Mouse (Mus musculus) neural tube, embryonic 11.5 days (tissue): ENCODE measurements around the gene Fbxo4. TPM values are rescaled to one million over a fixed set of nuclear protein-coding genes. Genes with fewer than 3 reads are reported as not detected.

ENCODE experiments used
- polyA plus RNA-seq: library from polyadenylated mRNA; unstranded; fragments of >200 nt; fragmentation: Nextera tagmentation; extraction: Ambion mirVana; gene quantifications from 2 replicates; pipeline ENCODE4 v1.2.1, GENCODE M21; 2014

Fbxo4 gene
- polyA plus RNA-seq, 1 experiment from 2014 or later, result 4.8 TPM

Other genes with a start within 250 kb of the Fbxo4 start
- gene AW549877, start 16.2 kb upstream of the Fbxo4 start, polyA plus RNA-seq, result 67.0 and 69.7 TPM in 2 replicates
- gene Oxct1, start 46.8 kb upstream of the Fbxo4 start, polyA plus RNA-seq, result 163 and 172 TPM in 2 replicates